ENCODE assay signal across 9 mouse cellular contexts in genomic region chr10:80151211-80152034, GRCm38 (mm10). TPM values are rescaled to one million over a fixed set of nuclear protein-coding genes. Genes with fewer than 3 reads are reported as not detected.
DNase-seq lines count a peak whose midpoint lies in the region; ATAC-seq lines count a peak whose summit lies in the region.
"Had no signal": no experiment of that assay in that cellular context is flagged by ENCODE, and none has a peak within 500 bp of the region (broad histone marks: within the 10 kb centered on the region; RNA-seq: fewer than 3 reads in every experiment).

No protein-coding gene starts in this region.

- under 1% methylated on average over 26 of the region's 26 CpGs for WGBS in forebrain, embryonic 13.5 days
- WGBS in hindbrain, embryonic 16.5 days, result 0% methylated on average over 26 of the region's 26 CpGs
- WGBS in liver, embryonic 12.5 days (ENCODE audit: insufficient replicate concordance), result 5% methylated on average over 24 of the region's 26 CpGs

- H3K4me3 ChIP-seq in forebrain, embryonic 13.5 days, result peak overlapping the region; percentile 99
- peak overlapping the region; percentile 81 for H3K4me3 ChIP-seq in hindbrain, embryonic 16.5 days (ENCODE audit: low read length)
- peak overlapping the region; percentile 85 for H3K4me3 ChIP-seq in liver, embryonic 12.5 days

- peak overlapping the region; percentile 99 for H3K4me2 ChIP-seq in forebrain, embryonic 13.5 days
- peak overlapping the region; percentile 82 for H3K4me2 ChIP-seq in hindbrain, embryonic 16.5 days (ENCODE audit: low read length)
- peak overlapping the region; percentile 98 for H3K4me2 ChIP-seq in liver, embryonic 12.5 days

- DNase-seq in cerebellum, adult 11-12 months, result peak; percentile 81
- no peak for DNase-seq in cerebellum, adult 11 months
- peak; percentile 83 for DNase-seq in adrenal gland, postnatal 14 days
- DNase-seq in natural killer cell, adult 2 months (ENCODE audit: low spot score in 2 of 2), result peak; percentile 55 to 68
- peak; percentile 64 for DNase-seq in testis, postnatal 14 days (ENCODE audit: low spot score)

- peaks cover 62% of the 10 kb centered on the region for H3K4me1 ChIP-seq in forebrain, embryonic 13.5 days
- peaks cover 37% of the 10 kb centered on the region for H3K4me1 ChIP-seq in hindbrain, embryonic 16.5 days (ENCODE audit: control insufficient read depth, insufficient read depth, low read depth, low read length)
- peaks cover 87% of the 10 kb centered on the region for H3K4me1 ChIP-seq in liver, embryonic 12.5 days

- no peaks in the 10 kb centered on the region for H3K27me3 ChIP-seq in forebrain, embryonic 13.5 days
- H3K27me3 ChIP-seq in hindbrain, embryonic 16.5 days (replicated peaks; ENCODE audit: control insufficient read depth, insufficient read depth, low read length), result no peaks in the 10 kb centered on the region
- no peaks in the 10 kb centered on the region for H3K27me3 ChIP-seq in liver, embryonic 12.5 days (replicated peaks)
- H3K27me3 ChIP-seq: Patski had no signal

- H3K36me3 ChIP-seq in forebrain, embryonic 13.5 days (ENCODE audit: poor library complexity, severe bottlenecking), result peaks cover 54% of the 10 kb centered on the region
- H3K36me3 ChIP-seq in hindbrain, embryonic 16.5 days (ENCODE audit: control insufficient read depth, insufficient read depth, low read length), result peaks cover 28% of the 10 kb centered on the region
- peaks cover 74% of the 10 kb centered on the region for H3K36me3 ChIP-seq in liver, embryonic 12.5 days

- H3K27ac ChIP-seq in forebrain, embryonic 13.5 days, result peak overlapping the region; percentile 100
- H3K27ac ChIP-seq in hindbrain, embryonic 16.5 days (ENCODE audit: low read depth, low read length), result peak overlapping the region; percentile 98
- peak overlapping the region; percentile 98 for H3K27ac ChIP-seq in liver, embryonic 12.5 days

- H3K9me3 ChIP-seq in forebrain, embryonic 13.5 days (replicated peaks), result no peaks in the 10 kb centered on the region
- no peaks in the 10 kb centered on the region for H3K9me3 ChIP-seq in hindbrain, embryonic 16.5 days (ENCODE audit: control insufficient read depth, low read length)
- no peaks in the 10 kb centered on the region for H3K9me3 ChIP-seq in liver, embryonic 12.5 days (replicated peaks)

- ATAC-seq in forebrain, embryonic 13.5 days, result no peak
- no peak for ATAC-seq in hindbrain, embryonic 16.5 days
- no peak for ATAC-seq in liver, embryonic 12.5 days
- ATAC-seq: Patski had no signal

- peak overlapping the region; percentile 100 for H3K9ac ChIP-seq in forebrain, embryonic 13.5 days
- peak overlapping the region; percentile 95 for H3K9ac ChIP-seq in hindbrain, embryonic 16.5 days (ENCODE audit: low read depth, low read length)
- H3K9ac ChIP-seq in liver, embryonic 12.5 days, result peak overlapping the region; percentile 91

RNA-seq across cellular contexts. Expression of gene Midn, which starts 3.4 kb away (rescaled TPM):
- total RNA-seq in adrenal gland, postnatal 14 days (2021), result 114 and 140 TPM in 2 replicates
- polyA plus RNA-seq in forebrain, embryonic 13.5 days (2015; fragmentation: Nextera tagmentation; extraction: Ambion mirVana), result 35.1 and 37.9 TPM in 2 replicates
- 16.0 and 16.1 TPM in 2 replicates for polyA plus RNA-seq in hindbrain, embryonic 16.5 days (2015; fragmentation: Nextera tagmentation; extraction: Ambion mirVana)
- polyA plus RNA-seq in liver, embryonic 12.5 days (2016; fragmentation: Nextera tagmentation; extraction: Ambion mirVana), result 5.7 and 6.3 TPM in 2 replicates

RNA-seq across cellular contexts. Expression of gene Cbarp, which starts 10.8 kb away (rescaled TPM):
- total RNA-seq in adrenal gland, postnatal 14 days (2021), result 69.9 and 137 TPM in 2 replicates
- polyA plus RNA-seq in forebrain, embryonic 13.5 days (2015; fragmentation: Nextera tagmentation; extraction: Ambion mirVana), result 21.2 and 26.8 TPM in 2 replicates
- polyA plus RNA-seq in hindbrain, embryonic 16.5 days (2015; fragmentation: Nextera tagmentation; extraction: Ambion mirVana), result 98.8 and 130 TPM in 2 replicates
- polyA plus RNA-seq in liver, embryonic 12.5 days (2016; fragmentation: Nextera tagmentation; extraction: Ambion mirVana), result 0.94 and 0.96 TPM in 2 replicates

RNA-seq across cellular contexts. Expression of gene Atp5d, which starts 13.0 kb away (rescaled TPM):
- 920 and 980 TPM in 2 replicates for total RNA-seq in adrenal gland, postnatal 14 days (2021)
- 454 and 459 TPM in 2 replicates for polyA plus RNA-seq in forebrain, embryonic 13.5 days (2015; fragmentation: Nextera tagmentation; extraction: Ambion mirVana)
- 554 and 581 TPM in 2 replicates for polyA plus RNA-seq in hindbrain, embryonic 16.5 days (2015; fragmentation: Nextera tagmentation; extraction: Ambion mirVana)
- 393 and 419 TPM in 2 replicates for polyA plus RNA-seq in liver, embryonic 12.5 days (2016; fragmentation: Nextera tagmentation; extraction: Ambion mirVana)

RNA-seq across cellular contexts. Expression of gene Cirbp, which starts 14.4 kb away (rescaled TPM):
- 67.6 and 106 TPM in 2 replicates for total RNA-seq in adrenal gland, postnatal 14 days (2021)
- 274 and 308 TPM in 2 replicates for polyA plus RNA-seq in forebrain, embryonic 13.5 days (2015; fragmentation: Nextera tagmentation; extraction: Ambion mirVana)
- polyA plus RNA-seq in hindbrain, embryonic 16.5 days (2015; fragmentation: Nextera tagmentation; extraction: Ambion mirVana), result 288 and 311 TPM in 2 replicates
- 22.1 and 27.3 TPM in 2 replicates for polyA plus RNA-seq in liver, embryonic 12.5 days (2016; fragmentation: Nextera tagmentation; extraction: Ambion mirVana)

RNA-seq across cellular contexts. Expression of gene 1600002K03Rik, which starts 21.3 kb away (rescaled TPM):
- total RNA-seq in adrenal gland, postnatal 14 days (2021), result 8.6 and 9.5 TPM in 2 replicates
- polyA plus RNA-seq in forebrain, embryonic 13.5 days (2015; fragmentation: Nextera tagmentation; extraction: Ambion mirVana), result 12.2 and 12.6 TPM in 2 replicates
- 9.4 and 10.1 TPM in 2 replicates for polyA plus RNA-seq in hindbrain, embryonic 16.5 days (2015; fragmentation: Nextera tagmentation; extraction: Ambion mirVana)
- 14.0 and 16.4 TPM in 2 replicates for polyA plus RNA-seq in liver, embryonic 12.5 days (2016; fragmentation: Nextera tagmentation; extraction: Ambion mirVana)

Comparison
In these comparisons a context has a peak if more than half of its experiments do, and no peak if none do; other contexts are left out.
1. RNA of gene Cbarp, which starts 10.8 kb away (polyA plus RNA-seq): 98.8 to 130 TPM in hindbrain, embryonic 16.5 days and 21.2 to 26.8 TPM in forebrain, embryonic 13.5 days; 0.94 to 0.96 TPM in liver, embryonic 12.5 days; every median in the first group is over 10 times any median in the second.
2. Peak in every context shown above with its lines, with median percentiles within 50 percentile points of each other: H3K27ac ChIP-seq, H3K4me2 ChIP-seq, H3K4me3 ChIP-seq and H3K9ac ChIP-seq.